Mouse (Mus musculus) lung, adult 2 months (tissue): ENCODE data around the gene Rap1gap.

Experiments used
- CTCF ChIP-seq: fragments of 200-500 bp; IDR thresholded peaks from 2 replicates; pipeline ENCODE4 v1.5.1; 2011; ENCODE audit warnings: mild to moderate bottlenecking, low read length, control low read depth; ENCODE audit not compliant: insufficient read depth
- POLR2A ChIP-seq: fragments of 200-500 bp; IDR thresholded peaks from 2 replicates; pipeline ENCODE4 v1.6.1; 2011; ENCODE audit warnings: low read depth, mild to moderate bottlenecking, control low read depth, low read length, borderline replicate concordance; ENCODE audit errors: extremely low read depth

DNA sequence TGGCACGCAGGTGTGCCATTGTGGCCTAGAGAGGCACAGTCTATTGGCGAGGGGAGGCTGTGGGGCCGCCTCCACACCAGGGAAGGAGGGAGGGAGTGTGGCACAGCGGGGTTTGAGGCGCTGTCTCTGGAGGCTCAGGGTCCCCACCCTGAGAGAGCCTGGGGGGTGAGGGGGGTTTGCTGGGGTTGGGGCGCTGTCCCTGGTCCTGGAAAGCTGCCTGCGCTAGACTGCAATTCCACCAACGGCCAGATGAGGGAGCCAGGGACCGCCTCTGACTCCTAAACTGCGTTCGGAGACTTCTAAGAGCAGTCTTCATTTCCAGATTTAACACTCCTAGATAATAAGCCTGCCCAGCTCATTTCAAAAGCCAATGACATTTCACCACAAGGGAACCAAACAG, 11.5 kb downstream of the Rap1gap start:
- TF ChIP-seq POLR2A (no peak), CTCF (peak; percentile 85)
